Mouse (Mus musculus): Measurements from ENCODE around the gene Atrn.
"Not testable (repeated sequence)": the region's sequence is repeated elsewhere in the genome, so short reads cannot be mapped to it uniquely, and the experiment has no call there.

Gene Atrn

GRCm38 (mm10) chr2:130950548-130950947 is 44.3 kb downstream of the Atrn start:
- in situ Hi-C loops (cut with MboI, MseI), result no loop called here

- in situ Hi-C loops (cut with MboI, MseI), result no loop called here
Measured at GRCm38 (mm10) chr2:130958906-130959305, 52.6 kb downstream of the Atrn start.

GRCm38 (mm10) chr2:130961851-130962250 is 55.6 kb downstream of the Atrn start:
- in situ Hi-C loops (cut with MboI, MseI), result no loop called here

- in situ Hi-C loops (cut with MboI, MseI), result no loop called here
Measured at GRCm38 (mm10) chr2:130965042-130965441, 58.7 kb downstream of the Atrn start.

- in situ Hi-C loops (cut with MboI, MseI), result no loop called here
Measured at GRCm38 (mm10) chr2:130971030-130971429, 64.7 kb downstream of the Atrn start.

- in situ Hi-C loops (cut with MboI, MseI), result no loop called here
Measured at GRCm38 (mm10) chr2:130972386-130972785, 66.1 kb downstream of the Atrn start.

- in situ Hi-C loops (cut with MboI, MseI), result no loop called here
Measured at GRCm38 (mm10) chr2:130974928-130975327, 68.6 kb downstream of the Atrn start.

- in situ Hi-C loops (cut with MboI, MseI), result no loop called here
Measured at GRCm38 (mm10) chr2:130977589-130977988, 71.3 kb downstream of the Atrn start.

GRCm38 (mm10) chr2:130978058-130978847 is 72.0 kb downstream of the Atrn start:
- in situ Hi-C loops (cut with MboI, MseI), result no loop called here

- in situ Hi-C loops (cut with MboI, MseI), result no loop called here
Measured at GRCm38 (mm10) chr2:130979138-130979537, 72.8 kb downstream of the Atrn start.

- in situ Hi-C loops (cut with MboI, MseI), result no loop called here
Measured at GRCm38 (mm10) chr2:130992818-130993217, 86.5 kb downstream of the Atrn start.

GRCm38 (mm10) chr2:131009123-131009522 is 102.8 kb downstream of the Atrn start:
- in situ Hi-C loops (cut with MboI, MseI), result no loop called here

GRCm38 (mm10) chr2:131010566-131010965 is 104.3 kb downstream of the Atrn start:
- in situ Hi-C loops (cut with MboI, MseI), result no loop called here

GRCm38 (mm10) chr2:131025230-131025629 is 118.9 kb downstream of the Atrn start:
- in situ Hi-C loops (cut with MboI, MseI), result no loop called here

GRCm38 (mm10) chr2:131026941-131027340 is 120.6 kb downstream of the Atrn start:
- in situ Hi-C loops (cut with MboI, MseI), result no loop called here

GRCm38 (mm10) chr2:131029065-131029935 is 123.0 kb downstream of the Atrn start:
- in situ Hi-C loops (cut with MboI, MseI), result no loop called here

GRCm38 (mm10) chr2:131030561-131030960 is 124.3 kb downstream of the Atrn start:
- in situ Hi-C loops (cut with MboI, MseI), result no loop called here

GRCm38 (mm10) chr2:131030998-131031397 is 124.7 kb downstream of the Atrn start:
- in situ Hi-C loops (cut with MboI, MseI), result no loop called here

GRCm38 (mm10) chr2:131031406-131031805 is 125.1 kb downstream of the Atrn start:
- in situ Hi-C loops (cut with MboI, MseI), result not testable (repeated sequence)

GRCm38 (mm10) chr2:131036343-131036742 is 130.0 kb downstream of the Atrn start:
- in situ Hi-C loops (cut with MboI, MseI), result no loop called here

- in situ Hi-C loops (cut with MboI, MseI), result no loop called here
Measured at GRCm38 (mm10) chr2:131036757-131037156, 130.5 kb downstream of the Atrn start.

GRCm38 (mm10) chr2:131037226-131037990 is 131.1 kb downstream of the Atrn start:
- in situ Hi-C loops (cut with MboI, MseI), result no loop called here

Measured in regulatory T cell (primary cell).